Mouse (Mus musculus) hindbrain, embryonic 13.5 days (tissue): Measurements from ENCODE around the gene Ntmt1. TPM values are rescaled to one million over a fixed set of nuclear protein-coding genes. Genes with fewer than 3 reads are reported as not detected.

Experiments
- ATAC-seq: fragments of 200-750 bp; cut with Nextera tagmentation; 2 replicates; pipeline ENCODE4 v1.8.0; 2017; ENCODE audit warnings: moderate TSS enrichment; ENCODE audit not compliant: low FRiP score
- H3K27ac ChIP-seq: fragments of 300-500 bp; sonication (generic); 2 replicates; pipeline ENCODE4 v1.5.1; 2015; ENCODE audit warnings: inconsistent platforms, mild to moderate bottlenecking, moderate library complexity
- H3K27me3 ChIP-seq: fragments of 300-500 bp; sonication (generic); 2 replicates; pipeline ENCODE4 v1.6.1; 2015; ENCODE audit warnings: mild to moderate bottlenecking, inconsistent platforms
- H3K36me3 ChIP-seq: fragments of 300-500 bp; sonication (generic); 2 replicates; pipeline ENCODE4 v1.6.1; 2015; ENCODE audit warnings: mild to moderate bottlenecking, inconsistent platforms
- H3K4me1 ChIP-seq: fragments of 300-500 bp; sonication (generic); replicated peaks from 2 replicates; pipeline ENCODE4 v1.6.1; 2015; ENCODE audit warnings: inconsistent platforms
- H3K4me2 ChIP-seq: fragments of 300-500 bp; sonication (generic); 2 replicates; pipeline ENCODE4 v1.6.1; 2015; ENCODE audit warnings: inconsistent platforms, mild to moderate bottlenecking, moderate library complexity
- H3K4me3 ChIP-seq: fragments of 300-500 bp; sonication (generic); 2 replicates; pipeline ENCODE4 v1.5.1; 2015; ENCODE audit warnings: mild to moderate bottlenecking, inconsistent platforms
- H3K9ac ChIP-seq: fragments of 300-500 bp; sonication (generic); 2 replicates; pipeline ENCODE4 v1.6.1; 2015; ENCODE audit warnings: mild to moderate bottlenecking, inconsistent platforms
- H3K9me3 ChIP-seq: fragments of 300-500 bp; sonication (generic); 2 replicates; pipeline ENCODE4 v1.6.1; 2016; ENCODE audit warnings: inconsistent platforms
- WGBS: fragments of 180-500 bp; shearing (Covaris S2); methylation state at CpG from one replicate; pipeline ENCODE4 v1.1.7; 2015; 5-methylcytosine and 5-hydroxymethylcytosine counted together
- polyA plus RNA-seq: library from polyadenylated mRNA; unstranded; fragments of >200 nt; fragmentation: Nextera tagmentation; extraction: Ambion mirVana; gene quantifications from 2 replicates; pipeline ENCODE4 v1.2.1, GENCODE M21; 2015

The Ntmt1 gene
- polyA plus RNA-seq, 1 experiment from 2014 or later = 108 TPM

GRCm38 (mm10) chr2:30771806-30772460, 35.7 kb upstream of the Ntmt1 start:
- Histone ChIP-seq H3K4me3 (peak overlapping the region; percentile 43), H3K9me3 (no peaks in the 10 kb centered on the region), H3K27ac (peak overlapping the region; percentile 91), H3K9ac (peak overlapping the region; percentile 75), H3K4me2 (peak overlapping the region; percentile 80), H3K27me3 (no peaks in the 10 kb centered on the region), H3K4me1 (peaks cover 47% of the 10 kb centered on the region), H3K36me3 (no peaks in the 10 kb centered on the region)
- peak; percentile 54 for ATAC-seq
- 6% methylated on average over 19 of the region's 19 CpGs for WGBS

- Histone ChIP-seq H3K4me1 (peaks cover 39% of the 10 kb centered on the region), H3K9me3 (no peaks in the 10 kb centered on the region), H3K27me3 (no peaks in the 10 kb centered on the region), H3K36me3 (no peaks in the 10 kb centered on the region), H3K4me2 (no peak overlapping the region), H3K4me3 (no peak overlapping the region), H3K9ac (no peak overlapping the region), H3K27ac (peak overlapping the region; percentile 91)
- WGBS = 46% methylated on average over 15 of the region's 15 CpGs
- ATAC-seq = peak; percentile 25; the same call in 1 of the 2 replicates
These were observed 34.9 kb upstream of the Ntmt1 start for GRCm38 (mm10) chr2:30772581-30773312.

- Histone ChIP-seq H3K27me3 (no peaks in the 10 kb centered on the region), H3K9me3 (no peaks in the 10 kb centered on the region), H3K4me2 (no peak overlapping the region), H3K4me3 (no peak overlapping the region), H3K4me1 (peaks cover 36% of the 10 kb centered on the region), H3K36me3 (no peaks in the 10 kb centered on the region), H3K27ac (0 out of 2 replicates have a peak overlapping the region, but pooled peaks have one; percentile 91), H3K9ac (no peak overlapping the region)
- no peak for ATAC-seq
- 85% methylated on average over 8 of the region's 8 CpGs for WGBS
These were observed 34.2 kb upstream of the Ntmt1 start for GRCm38 (mm10) chr2:30773313-30774005.

GRCm38 (mm10) chr2:30775955-30776354, 31.7 kb upstream of the Ntmt1 start:
- H3K4me3 ChIP-seq = no peak overlapping the region
- no peak overlapping the region for H3K27ac ChIP-seq
- no peak overlapping the region for H3K4me2 ChIP-seq
- no peaks in the 10 kb centered on the region for H3K27me3 ChIP-seq
- no peak for ATAC-seq
- H3K9me3 ChIP-seq = no peaks in the 10 kb centered on the region
- H3K9ac ChIP-seq = no peak overlapping the region
- no peaks in the 10 kb centered on the region for H3K36me3 ChIP-seq
- peaks cover 35% of the 10 kb centered on the region for H3K4me1 ChIP-seq
- 63% methylated on average over 3 of the region's 3 CpGs for WGBS

GRCm38 (mm10) chr2:30777266-30777665, 30.4 kb upstream of the Ntmt1 start:
- WGBS = 84% methylated on average over 3 of the region's 3 CpGs
- no peak overlapping the region for H3K9ac ChIP-seq
- no peak for ATAC-seq
- H3K4me1 ChIP-seq = peaks cover 22% of the 10 kb centered on the region
- no peaks in the 10 kb centered on the region for H3K36me3 ChIP-seq
- H3K9me3 ChIP-seq = no peaks in the 10 kb centered on the region
- no peak overlapping the region for H3K4me2 ChIP-seq
- no peak overlapping the region for H3K27ac ChIP-seq
- no peak overlapping the region for H3K4me3 ChIP-seq
- H3K27me3 ChIP-seq = no peaks in the 10 kb centered on the region

GRCm38 (mm10) chr2:30778235-30778634, 29.4 kb upstream of the Ntmt1 start:
- Histone ChIP-seq H3K36me3 (no peaks in the 10 kb centered on the region), H3K4me2 (no peak overlapping the region), H3K27ac (no peak overlapping the region), H3K9me3 (no peaks in the 10 kb centered on the region), H3K9ac (no peak overlapping the region), H3K4me3 (no peak overlapping the region), H3K27me3 (no peaks in the 10 kb centered on the region), H3K4me1 (peaks cover 18% of the 10 kb centered on the region)
- ATAC-seq = no peak
- 64% methylated on average over 4 of the region's 4 CpGs for WGBS

GRCm38 (mm10) chr2:30779241-30779640, 28.4 kb upstream of the Ntmt1 start:
- 4% methylated on average over 5 of the region's 5 CpGs for WGBS
- H3K4me1 ChIP-seq = peaks cover 22% of the 10 kb centered on the region
- H3K27ac ChIP-seq = no peak overlapping the region
- ATAC-seq = no peak
- H3K9ac ChIP-seq = no peak overlapping the region
- H3K4me2 ChIP-seq = no peak overlapping the region
- no peaks in the 10 kb centered on the region for H3K36me3 ChIP-seq
- no peaks in the 10 kb centered on the region for H3K9me3 ChIP-seq
- no peak overlapping the region for H3K4me3 ChIP-seq
- H3K27me3 ChIP-seq = no peaks in the 10 kb centered on the region

- Histone ChIP-seq H3K36me3 (no peaks in the 10 kb centered on the region), H3K27me3 (no peaks in the 10 kb centered on the region), H3K9ac (peak overlapping the region; percentile 58; the same call in 1 of the 2 replicates), H3K9me3 (no peaks in the 10 kb centered on the region), H3K27ac (peak overlapping the region; percentile 73), H3K4me1 (peaks cover 49% of the 10 kb centered on the region), H3K4me2 (peak overlapping the region; percentile 48), H3K4me3 (0 out of 2 replicates have a peak overlapping the region, but pooled peaks have one; percentile 16)
- 78% methylated on average over 8 of the region's 8 CpGs for WGBS
- ATAC-seq = peak; percentile 22
These were observed 25.0 kb upstream of the Ntmt1 start for GRCm38 (mm10) chr2:30782312-30783290.

GRCm38 (mm10) chr2:30783346-30783745, 24.3 kb upstream of the Ntmt1 start:
- Histone ChIP-seq H3K9me3 (no peaks in the 10 kb centered on the region), H3K4me2 (peak overlapping the region; percentile 48), H3K27ac (peak overlapping the region; percentile 73), H3K36me3 (no peaks in the 10 kb centered on the region), H3K9ac (peak overlapping the region; percentile 58; the same call in 1 of the 2 replicates), H3K4me3 (peak overlapping the region; percentile 16), H3K27me3 (no peaks in the 10 kb centered on the region), H3K4me1 (peaks cover 50% of the 10 kb centered on the region)
- peak; percentile 22; the same call in 1 of the 2 replicates for ATAC-seq
- WGBS = under 1% methylated on average over 13 of the region's 13 CpGs

GRCm38 (mm10) chr2:30784078-30784994, 23.3 kb upstream of the Ntmt1 start:
- Histone ChIP-seq H3K4me2 (peak overlapping the region; percentile 48), H3K4me1 (peaks cover 46% of the 10 kb centered on the region), H3K27ac (peak overlapping the region; percentile 66), H3K9me3 (no peaks in the 10 kb centered on the region), H3K27me3 (no peaks in the 10 kb centered on the region), H3K4me3 (no peak overlapping the region), H3K9ac (peak overlapping the region; percentile 53), H3K36me3 (no peaks in the 10 kb centered on the region)
- ATAC-seq = peak; percentile 14; the same call in 1 of the 2 replicates
- WGBS = 9% methylated on average over 40 of the region's 40 CpGs
